Comparison of ENCODE assay signal across 24 mouse cellular contexts in the genomic region with DNA sequence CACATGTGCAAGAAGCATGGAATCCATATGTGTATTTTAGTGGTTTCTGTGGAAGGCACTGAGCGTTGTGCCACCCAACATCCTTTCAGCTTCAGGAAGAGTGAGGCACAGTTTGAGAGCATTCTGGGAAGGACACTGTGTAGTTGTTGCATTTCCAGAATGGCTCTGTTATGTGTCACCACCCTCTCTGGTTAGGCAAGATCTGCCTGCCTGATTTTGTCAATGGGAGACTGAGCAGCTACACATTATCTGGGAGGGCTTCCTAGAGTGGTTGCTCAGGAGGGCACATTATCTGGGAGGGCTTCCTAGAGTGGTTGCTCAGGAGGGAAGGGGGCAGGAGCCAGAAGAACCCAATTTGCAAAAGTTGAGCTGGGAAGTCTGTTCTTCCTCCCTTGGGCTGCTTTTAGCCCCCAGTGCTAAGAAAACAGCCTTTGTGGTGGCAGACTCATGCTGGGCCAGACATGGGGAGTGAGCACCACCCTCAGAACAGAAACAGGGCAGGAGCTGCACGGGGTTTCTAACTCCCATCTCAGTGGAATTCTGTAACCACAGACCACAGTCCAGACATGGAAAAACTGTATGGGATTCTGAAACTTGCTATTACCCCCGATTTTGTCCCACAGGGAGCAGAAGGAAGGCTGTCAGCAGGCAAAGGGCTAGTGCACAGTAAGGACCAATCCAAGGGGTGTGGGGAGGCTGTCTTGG. TPM values are rescaled to one million over a fixed set of nuclear protein-coding genes. Genes with fewer than 3 reads are reported as not detected.
DNase-seq lines count a peak whose midpoint lies in the region; ATAC-seq and TF ChIP-seq lines count a peak whose summit lies in the region.
"Had no signal": no experiment of that assay in that cellular context is flagged by ENCODE, and none has a peak within 500 bp of the region (broad histone marks: within the 10 kb centered on the region; RNA-seq: fewer than 3 reads in every experiment).

No protein-coding gene starts in this region.

- no peak for TF ChIP-seq CTCF in intestine, postnatal 0 days (IDR thresholded peaks at IDR 0.05; ENCODE audit: low read depth)

- DNase-seq in intestine, embryonic 14.5 days (ENCODE audit: low spot score), result no peak
- DNase-seq in NIH3T3 (ENCODE audit: low read depth), result peak; percentile 39
- no peak for DNase-seq in frontal cortex, postnatal 25 days (ENCODE audit: low spot score in 2 of 2)
- DNase-seq in gastrocnemius, postnatal 10 days, result no peak
- DNase-seq: adrenal gland, adult 8-10 months; adrenal gland, postnatal 36 days; B cell, adult 2 months; cerebellum, adult 11 months; cerebellum, adult 8-10 months; cerebellum, postnatal 14 days; embryo, embryonic 11 days; gastrocnemius, postnatal 36 days; heart, adult 11 months; heart, postnatal 36 days; kidney, adult 8-10 months had no signal

- H3K9ac ChIP-seq in intestine, embryonic 14.5 days (ENCODE audit: low read length), result no peak overlapping the region
- no peak overlapping the region for H3K9ac ChIP-seq in intestine, postnatal 0 days (ENCODE audit: low read depth, low read length)
- no peak overlapping the region for H3K9ac ChIP-seq in intestine, embryonic 15.5 days
- H3K9ac ChIP-seq in hindbrain, embryonic 13.5 days, result no peak overlapping the region
- H3K9ac ChIP-seq: embryonic facial prominence, embryonic 12.5 days; heart, embryonic 13.5 days had no signal

- WGBS in intestine, embryonic 14.5 days, result 71% methylated on average over 3 of the region's 3 CpGs
- 73% methylated on average over 3 of the region's 3 CpGs for WGBS in intestine, postnatal 0 days
- WGBS in intestine, embryonic 15.5 days, result 76% methylated on average over 3 of the region's 3 CpGs
- WGBS in hindbrain, embryonic 13.5 days, result 73% methylated on average over 3 of the region's 3 CpGs

- H3K4me2 ChIP-seq in intestine, embryonic 14.5 days (ENCODE audit: low read length), result no peak overlapping the region
- H3K4me2 ChIP-seq in intestine, postnatal 0 days (replicated peaks; ENCODE audit: low read depth), result no peak overlapping the region
- H3K4me2 ChIP-seq in intestine, embryonic 15.5 days (replicated peaks), result no peak overlapping the region
- H3K4me2 ChIP-seq in hindbrain, embryonic 13.5 days, result no peak overlapping the region
- H3K4me2 ChIP-seq: embryonic facial prominence, embryonic 12.5 days; heart, embryonic 13.5 days had no signal

- H3K9me3 ChIP-seq in intestine, embryonic 14.5 days (ENCODE audit: control insufficient read depth, low read length), result no peaks in the 10 kb centered on the region
- no peaks in the 10 kb centered on the region for H3K9me3 ChIP-seq in intestine, postnatal 0 days (ENCODE audit: control insufficient read depth)
- no peaks in the 10 kb centered on the region for H3K9me3 ChIP-seq in intestine, embryonic 15.5 days
- no peaks in the 10 kb centered on the region for H3K9me3 ChIP-seq in hindbrain, embryonic 13.5 days
- H3K9me3 ChIP-seq: embryonic facial prominence, embryonic 12.5 days; heart, embryonic 13.5 days had no signal

- H3K4me1 ChIP-seq in intestine, embryonic 14.5 days (replicated peaks; ENCODE audit: control insufficient read depth, insufficient read depth, low read length), result peaks cover 4% of the 10 kb centered on the region; the same call in 1 of the 2 replicates
- H3K4me1 ChIP-seq in intestine, postnatal 0 days (replicated peaks; ENCODE audit: control insufficient read depth, insufficient read depth, low read length), result no peaks in the 10 kb centered on the region
- 0 out of 2 replicates have a peak, but pooled peaks cover 7% of the 10 kb centered on the region for H3K4me1 ChIP-seq in intestine, embryonic 15.5 days (replicated peaks)
- no peaks in the 10 kb centered on the region for H3K4me1 ChIP-seq in hindbrain, embryonic 13.5 days (replicated peaks)
- H3K4me1 ChIP-seq: embryonic facial prominence, embryonic 12.5 days had no signal

- peak overlapping the region; percentile 63 for H3K27ac ChIP-seq in intestine, embryonic 14.5 days (ENCODE audit: low read depth)
- no peak overlapping the region for H3K27ac ChIP-seq in intestine, postnatal 0 days (ENCODE audit: low read depth, low read length)
- H3K27ac ChIP-seq in intestine, embryonic 15.5 days, result peak overlapping the region; percentile 44; the same call in 1 of the 2 replicates
- no peak overlapping the region for H3K27ac ChIP-seq in hindbrain, embryonic 13.5 days
- H3K27ac ChIP-seq: embryonic facial prominence, embryonic 12.5 days; heart, embryonic 13.5 days had no signal

- H3K4me3 ChIP-seq in intestine, embryonic 14.5 days (ENCODE audit: low read depth, low read length), result no peak overlapping the region
- no peak overlapping the region for H3K4me3 ChIP-seq in intestine, postnatal 0 days (ENCODE audit: low read depth, low read length)
- no peak overlapping the region for H3K4me3 ChIP-seq in intestine, embryonic 15.5 days (replicated peaks)
- H3K4me3 ChIP-seq in hindbrain, embryonic 13.5 days, result no peak overlapping the region
- H3K4me3 ChIP-seq: embryonic facial prominence, embryonic 12.5 days; erythroblast, embryonic 14.5 days; heart, embryonic 13.5 days had no signal

- ATAC-seq in intestine, embryonic 14.5 days (replicated peaks; ENCODE audit: low FRiP score, low TSS enrichment, low read depth), result no peak
- no peak for ATAC-seq in intestine, postnatal 0 days
- ATAC-seq in intestine, embryonic 15.5 days, result no peak
- ATAC-seq in hindbrain, embryonic 13.5 days (ENCODE audit: low FRiP score), result no peak
- ATAC-seq: forebrain, embryonic 16.5 days; hindbrain, embryonic 16.5 days; inflammation-experienced regulatory T-cells, adult 6 months had no signal

- no peaks in the 10 kb centered on the region for H3K36me3 ChIP-seq in intestine, embryonic 14.5 days (ENCODE audit: control insufficient read depth, insufficient read depth, low read length)
- no peaks in the 10 kb centered on the region for H3K36me3 ChIP-seq in intestine, postnatal 0 days (ENCODE audit: control insufficient read depth, insufficient read depth)
- no peaks in the 10 kb centered on the region for H3K36me3 ChIP-seq in intestine, embryonic 15.5 days
- no peaks in the 10 kb centered on the region for H3K36me3 ChIP-seq in hindbrain, embryonic 13.5 days
- H3K36me3 ChIP-seq: embryonic facial prominence, embryonic 12.5 days had no signal

- no peaks in the 10 kb centered on the region for H3K27me3 ChIP-seq in intestine, embryonic 14.5 days (replicated peaks; ENCODE audit: control insufficient read depth, insufficient read depth, low read length)
- no peaks in the 10 kb centered on the region for H3K27me3 ChIP-seq in intestine, postnatal 0 days (replicated peaks; ENCODE audit: control insufficient read depth, insufficient read depth, low read length)
- H3K27me3 ChIP-seq in intestine, embryonic 15.5 days (replicated peaks), result no peaks in the 10 kb centered on the region
- H3K27me3 ChIP-seq in hindbrain, embryonic 13.5 days, result no peaks in the 10 kb centered on the region
- H3K27me3 ChIP-seq: embryonic facial prominence, embryonic 12.5 days; heart, embryonic 13.5 days had no signal

RNA-seq across cellular contexts. Expression of gene Mesd, which starts 54.9 kb away (rescaled TPM):
- polyA plus RNA-seq in intestine, embryonic 14.5 days (2014; fragmentation: Nextera tagmentation; extraction: Ambion mirVana), result 84.5 and 96.8 TPM in 2 replicates
- polyA plus RNA-seq in intestine, postnatal 0 days (2015; fragmentation: Nextera tagmentation; extraction: Ambion mirVana), result 53.6 and 55.0 TPM in 2 replicates
- polyA plus RNA-seq in intestine, embryonic 15.5 days (2015; fragmentation: Nextera tagmentation; extraction: Ambion mirVana), result 91.2 and 108 TPM in 2 replicates
- polyA plus RNA-seq in hindbrain, embryonic 13.5 days (2015; fragmentation: Nextera tagmentation; extraction: Ambion mirVana), result 73.6 and 74.5 TPM in 2 replicates
- 10 to 100 TPM; 43.4 to 54.3 TPM for total RNA-seq in gastrocnemius, postnatal 10 days (2021)

RNA-seq across cellular contexts. Expression of gene Tlnrd1, which starts 55.1 kb away (rescaled TPM):
- polyA plus RNA-seq in intestine, embryonic 14.5 days (2014; fragmentation: Nextera tagmentation; extraction: Ambion mirVana), result 13.0 and 17.0 TPM in 2 replicates
- polyA plus RNA-seq in intestine, postnatal 0 days (2015; fragmentation: Nextera tagmentation; extraction: Ambion mirVana), result 11.8 and 12.0 TPM in 2 replicates
- polyA plus RNA-seq in intestine, embryonic 15.5 days (2015; fragmentation: Nextera tagmentation; extraction: Ambion mirVana), result 13.6 and 13.7 TPM in 2 replicates
- 7.5 and 7.6 TPM in 2 replicates for polyA plus RNA-seq in hindbrain, embryonic 13.5 days (2015; fragmentation: Nextera tagmentation; extraction: Ambion mirVana)
- total RNA-seq in gastrocnemius, postnatal 10 days (2021), result 10 to 100 TPM in 1 of 2 experiments, 1 to 10 TPM in 1; 6.8 to 10.9 TPM

Comparison
In these comparisons a context has a peak if more than half of its experiments do, and no peak if none do; other contexts are left out.
1. H3K27ac ChIP-seq: peak in intestine, embryonic 14.5 days (single experiment) and intestine, embryonic 15.5 days (single experiment); none in intestine, postnatal 0 days (single experiment) and hindbrain, embryonic 13.5 days (single experiment).